ENCODE assay signal across 22 mouse cellular contexts in the genomic region with DNA sequence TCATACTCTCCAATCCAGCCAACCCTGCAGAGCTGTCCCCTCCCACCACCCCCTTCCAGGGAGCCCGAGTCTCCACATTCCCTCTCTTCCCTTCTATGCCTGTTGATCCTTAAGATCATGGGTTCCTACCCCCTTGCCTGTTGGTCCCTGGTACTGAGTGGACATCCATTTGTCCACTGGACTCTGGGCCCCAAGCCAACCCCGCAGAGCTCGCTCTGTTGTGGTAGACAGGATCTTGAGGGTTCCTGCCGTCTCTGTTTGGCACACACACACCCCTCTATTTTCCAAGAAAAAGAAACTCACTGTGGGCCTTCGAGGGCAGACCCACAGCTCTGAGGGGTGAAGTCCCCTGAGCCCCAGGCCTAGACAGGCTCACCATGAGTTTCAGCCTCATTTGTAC. TPM values are rescaled to one million over a fixed set of nuclear protein-coding genes. Genes with fewer than 3 reads are reported as not detected.
"Had no signal": no experiment of that assay in that cellular context is flagged by ENCODE, and none has a peak within 500 bp of the region (broad histone marks: within the 10 kb centered on the region; RNA-seq: fewer than 3 reads in every experiment).

No protein-coding gene starts in this region.

- DNase-seq: liver, postnatal 0 days; lung, adult 2 months; lung, postnatal 14 days; lung, postnatal 36 days; right cerebral cortex, postnatal 14 days; thymus, adult 2 months; thymus, postnatal 25 days; thymus, postnatal 4 days had no signal

- ATAC-seq: liver, postnatal 0 days; lung, postnatal 0 days; midbrain, embryonic 13.5 days; midbrain, embryonic 15.5 days had no signal

- H3K4me3 ChIP-seq: lung, embryonic 15.5 days; megakaryocyte, embryonic 14.5 days; midbrain, embryonic 13.5 days; midbrain, embryonic 15.5 days; stomach, embryonic 15.5 days had no signal

- H3K4me2 ChIP-seq: lung, embryonic 15.5 days; midbrain, embryonic 11.5 days; midbrain, embryonic 13.5 days; midbrain, embryonic 15.5 days; stomach, embryonic 15.5 days had no signal

- H3K27me3 ChIP-seq: lung, embryonic 15.5 days; midbrain, embryonic 13.5 days; midbrain, embryonic 15.5 days; stomach, embryonic 15.5 days had no signal

- H3K9me3 ChIP-seq: lung, embryonic 15.5 days; megakaryocyte, embryonic 14.5 days; midbrain, embryonic 13.5 days; midbrain, embryonic 15.5 days; stomach, embryonic 15.5 days had no signal

- H3K27ac ChIP-seq: lung, embryonic 15.5 days; macrophage; midbrain, embryonic 13.5 days; midbrain, embryonic 15.5 days; stomach, embryonic 15.5 days; stomach, postnatal 0 days had no signal

- H3K9ac ChIP-seq: liver, postnatal 0 days; lung, embryonic 15.5 days; midbrain, embryonic 13.5 days; midbrain, embryonic 15.5 days; stomach, embryonic 15.5 days had no signal

RNA-seq across cellular contexts. Expression of a gene that starts 55.9 kb away (rescaled TPM):
- polyA plus RNA-seq: liver, postnatal 0 days; lung, embryonic 15.5 days; lung, postnatal 0 days; macrophage; midbrain, embryonic 11.5 days; midbrain, embryonic 13.5 days; midbrain, embryonic 15.5 days; midbrain, postnatal 0 days; neural tube, embryonic 11.5 days; neural tube, embryonic 14.5 days; spleen, adult 2 months; stomach, embryonic 15.5 days; stomach, postnatal 0 days; urinary bladder, adult 2 months had no signal
